Mouse (Mus musculus) cerebellum, adult 18-20 months (tissue): Measurements from ENCODE around the gene Cbfa2t2.
A peak's percentile ranks its signal among the peaks of the same experiment; 100 is the strongest.
"Not testable (repeated sequence)": the region's sequence is repeated elsewhere in the genome, so short reads cannot be mapped to it uniquely, and the experiment has no call there.

Experiments used
- DNase-seq, 2 experiments: peaks; one replicate each; pipeline ENCODE4 v3.0.0; 2021

Cbfa2t2 gene

GRCm38 (mm10) chr2:154474251-154475061 is 38.2 kb downstream of the Cbfa2t2 start:
- no peak for DNase-seq

- DNase-seq, result no peak
Measured at GRCm38 (mm10) chr2:154475062-154475349, 38.7 kb downstream of the Cbfa2t2 start.

- DNase-seq, result peak; percentile 50 to 55
Measured at GRCm38 (mm10) chr2:154475861-154476260, 39.6 kb downstream of the Cbfa2t2 start.

GRCm38 (mm10) chr2:154477028-154477427 is 40.7 kb downstream of the Cbfa2t2 start:
- DNase-seq, result peak; percentile 31 to 36

- no peak for DNase-seq
Measured at GRCm38 (mm10) chr2:154491788-154492187, 55.5 kb downstream of the Cbfa2t2 start.

GRCm38 (mm10) chr2:154493559-154493958 is 57.3 kb downstream of the Cbfa2t2 start:
- DNase-seq, result not testable (repeated sequence)

- DNase-seq, result peak in 1 of 2 experiments; percentile 44
Measured at GRCm38 (mm10) chr2:154495021-154495420, 58.7 kb downstream of the Cbfa2t2 start.

GRCm38 (mm10) chr2:154498571-154498970 is 62.3 kb downstream of the Cbfa2t2 start:
- DNase-seq, result peak; percentile 61 to 72

GRCm38 (mm10) chr2:154499717-154500247 is 63.5 kb downstream of the Cbfa2t2 start:
- no peak for DNase-seq

GRCm38 (mm10) chr2:154500758-154501157 is 64.5 kb downstream of the Cbfa2t2 start:
- DNase-seq, result no peak

- DNase-seq, result no peak
Measured at GRCm38 (mm10) chr2:154507076-154507475, 70.8 kb downstream of the Cbfa2t2 start.

- peak; percentile 60 to 61 for DNase-seq
Measured at GRCm38 (mm10) chr2:154507566-154508283, 71.4 kb downstream of the Cbfa2t2 start.

GRCm38 (mm10) chr2:154508450-154508849 is 72.2 kb downstream of the Cbfa2t2 start:
- DNase-seq, result no peak

GRCm38 (mm10) chr2:154510141-154510540 is 73.9 kb downstream of the Cbfa2t2 start:
- no peak for DNase-seq

- DNase-seq, result no peak
Measured at GRCm38 (mm10) chr2:154516944-154517343, 80.7 kb downstream of the Cbfa2t2 start.

GRCm38 (mm10) chr2:154517424-154517823 is 81.1 kb downstream of the Cbfa2t2 start:
- DNase-seq, result no peak

- DNase-seq, result no peak
Measured at GRCm38 (mm10) chr2:154521449-154521848, 85.2 kb downstream of the Cbfa2t2 start.

GRCm38 (mm10) chr2:154522334-154522733 is 86.1 kb downstream of the Cbfa2t2 start:
- DNase-seq, result no peak

- DNase-seq, result no peak
Measured at GRCm38 (mm10) chr2:154525285-154525684, 89.0 kb downstream of the Cbfa2t2 start.

- no peak for DNase-seq
Measured at GRCm38 (mm10) chr2:154526531-154526930, 90.2 kb downstream of the Cbfa2t2 start.

GRCm38 (mm10) chr2:154532888-154533287 is 96.6 kb downstream of the Cbfa2t2 start:
- DNase-seq, result no peak

GRCm38 (mm10) chr2:154534704-154535270 is 98.5 kb downstream of the Cbfa2t2 start:
- DNase-seq, result peak in 1 of 2 experiments; percentile 5

- DNase-seq, result peak; percentile 43 to 61
Measured at GRCm38 (mm10) chr2:154538310-154538709, 102.0 kb downstream of the Cbfa2t2 start.

GRCm38 (mm10) chr2:154538710-154539109 is 102.4 kb downstream of the Cbfa2t2 start:
- DNase-seq, result no peak
